Mouse (Mus musculus) liver, embryonic 14.5 days (tissue): ENCODE results near the gene Tnfrsf4. TPM values are rescaled to one million over a fixed set of nuclear protein-coding genes. Genes with fewer than 3 reads are reported as not detected.

Source experiments
- ATAC-seq: fragments of 200-750 bp; cut with Nextera tagmentation; 2 replicates; pipeline ENCODE4 v1.8.0; 2017; ENCODE audit warnings: moderate number of reproducible peaks, mild to moderate bottlenecking, moderate library complexity; ENCODE audit not compliant: insufficient read depth
- DNase-seq, 3 experiments: peaks; one replicate each; pipeline ENCODE4 v3.0.0-alpha.2; 2012 to 2013; ENCODE audit warnings: low read depth in 3 of 3, low spot score in 3 of 3
- H3K27ac ChIP-seq: fragments of 300-500 bp; sonication (generic); 2 replicates; pipeline ENCODE4 v1.5.1; 2014; ENCODE audit warnings: moderate library complexity, mild to moderate bottlenecking, control low read depth, inconsistent platforms
- H3K27me3 ChIP-seq: fragments of 300-500 bp; sonication (generic); 2 replicates; pipeline ENCODE4 v1.6.1; 2014; ENCODE audit warnings: mild to moderate bottlenecking, low read length, moderate library complexity; ENCODE audit not compliant: control insufficient read depth, insufficient read depth
- H3K36me3 ChIP-seq: fragments of 300-500 bp; sonication (generic); replicated peaks from 2 replicates; pipeline ENCODE4 v1.6.1; 2014; ENCODE audit warnings: low read depth; ENCODE audit not compliant: control insufficient read depth, insufficient read depth
- H3K4me1 ChIP-seq, 2 experiments: fragments of 200-500 bp in 1 of 2; fragments of 300-500 bp in 1 of 2; sonication (generic) in 1 of 2; replicated peaks; 2 replicates each; pipeline ENCODE4 v1.6.1; 2012 to 2014; ENCODE audit warnings: antibody characterized with exemption in 1 of 2, inconsistent platforms in 1 of 2, low read length in 1 of 2; ENCODE audit not compliant: control insufficient read depth in 2 of 2, insufficient read depth in 2 of 2
- H3K4me2 ChIP-seq: fragments of 300-500 bp; sonication (generic); 2 replicates; pipeline ENCODE4 v1.6.1; 2014; ENCODE audit warnings: low read depth, mild to moderate bottlenecking, control low read depth, moderate library complexity
- H3K4me3 ChIP-seq, 2 experiments: fragments of 200-500 bp in 1 of 2; fragments of 300-500 bp in 1 of 2; sonication (generic) in 1 of 2; 2 replicates each; pipeline ENCODE4 v1.5.1; 2012 to 2014; ENCODE audit warnings: low read depth in 2 of 2, low read length in 2 of 2, mild to moderate bottlenecking in 2 of 2, control low read depth in 1 of 2, inconsistent platforms in 1 of 2, moderate library complexity in 1 of 2; ENCODE audit not compliant: insufficient read depth in 1 of 2
- H3K9ac ChIP-seq: fragments of 300-500 bp; sonication (generic); replicated peaks from 2 replicates; pipeline ENCODE4 v1.6.1; 2014; ENCODE audit warnings: mild to moderate bottlenecking, control low read depth, moderate library complexity
- H3K9me3 ChIP-seq: fragments of 300-500 bp; sonication (generic); 2 replicates; pipeline ENCODE4 v1.6.1; 2016; ENCODE audit warnings: low read length, mixed read lengths; ENCODE audit not compliant: control insufficient read depth
- CTCF ChIP-seq: IDR thresholded peaks from 2 replicates; pipeline ENCODE4 v1.5.1; 2016; ENCODE audit warnings: antibody characterized with exemption, low read depth, control low read depth
- EP300 ChIP-seq: IDR thresholded peaks from 2 replicates; pipeline ENCODE4 v1.6.1; 2016; ENCODE audit warnings: antibody characterized with exemption, low read depth
- WGBS: fragments of 180-500 bp; shearing (Covaris S2); extraction: QIAGEN DNeasy Blood & Tissue Kit; methylation state at CpG from one replicate; pipeline ENCODE4 v1.1.7; 2014; ENCODE audit not compliant: insufficient replicate concordance; 5-methylcytosine and 5-hydroxymethylcytosine counted together
- polyA plus RNA-seq, 2 experiments: library from polyadenylated mRNA; depleted of rRNA in 1 of 2; stranded (reverse) in 1 of 2; unstranded in 1 of 2; fragments of >200 nt; fragmentation: Nextera tagmentation in 1 of 2; extraction: Ambion mirVana in 1 of 2; gene quantifications; 2 replicates each; pipeline versions ENCODE4 v1.2.1 to v1.2.3; 2012 to 2014

Tnfrsf4 gene
- polyA plus RNA-seq, 2 experiments = 0.13 to 1.0 TPM

DNA sequence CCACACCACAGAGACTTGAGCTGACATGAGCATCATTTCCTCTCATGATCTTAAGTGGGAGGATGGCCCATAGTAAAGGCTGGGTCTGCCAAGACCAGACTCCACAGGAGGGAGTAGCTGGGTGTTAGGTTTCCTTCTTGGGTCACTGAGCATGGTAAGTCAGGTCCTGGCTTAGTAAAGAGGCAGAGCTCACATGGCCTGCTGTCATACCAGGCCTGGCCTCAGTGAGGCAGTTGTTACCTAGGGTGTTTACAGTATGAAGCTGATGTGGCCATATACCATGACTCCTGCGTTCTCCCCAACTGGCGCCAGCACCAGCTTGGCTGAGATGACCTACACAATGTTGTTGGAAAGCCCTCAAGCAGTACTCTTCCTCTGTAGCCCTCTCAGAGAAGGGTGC, 40.4 kb upstream of the Tnfrsf4 start:
- Histone ChIP-seq H3K4me3 (no peak overlapping the region), H3K27ac (no peak overlapping the region), H3K4me1 (peaks cover 12 to 15% of the 10 kb centered on the region in 2 experiments), H3K4me2 (no peak overlapping the region), H3K36me3 (no peaks in the 10 kb centered on the region), H3K27me3 (no peaks in the 10 kb centered on the region), H3K9me3 (no peaks in the 10 kb centered on the region), H3K9ac (no peak overlapping the region)
- ATAC-seq (no peak), DNase-seq (no peak)
- TF ChIP-seq CTCF = no peak
- TF ChIP-seq EP300 = no peak
- WGBS = 60% methylated on average over 2 of the region's 2 CpGs

DNA sequence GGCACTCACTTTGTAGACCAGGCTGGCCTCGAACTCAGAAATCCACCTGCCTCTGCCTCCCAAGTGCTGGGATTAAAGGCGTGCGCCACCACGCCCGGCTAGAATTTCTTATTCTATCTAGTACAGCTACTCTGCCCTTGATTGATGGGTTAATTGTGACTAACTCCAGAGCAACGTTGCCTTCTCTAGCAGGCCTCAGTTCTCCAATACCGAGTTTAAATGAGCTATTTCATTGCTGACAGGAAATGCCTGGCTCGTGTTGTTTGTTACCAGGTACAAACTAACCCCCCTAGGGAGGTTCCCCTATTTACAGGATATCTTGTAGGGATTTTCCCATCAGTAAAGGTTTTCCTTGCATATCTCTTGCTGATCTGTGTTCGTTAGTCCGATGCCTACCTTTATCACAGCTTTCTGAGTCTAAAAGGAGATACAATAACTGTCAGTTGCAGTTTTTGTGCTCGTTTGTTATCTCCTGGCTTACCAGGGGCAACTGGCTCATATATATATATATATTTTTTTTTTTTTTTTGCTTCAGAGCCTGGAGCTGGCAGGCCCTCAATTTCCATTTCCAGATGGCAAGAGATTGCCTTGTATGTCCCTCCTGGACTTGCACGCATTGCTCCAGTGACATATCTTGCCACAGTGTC, 32.1 kb upstream of the Tnfrsf4 start:
- Histone ChIP-seq H3K4me3 (no peak overlapping the region), H3K9ac (no peak overlapping the region), H3K27ac (no peak overlapping the region), H3K9me3 (no peaks in the 10 kb centered on the region), H3K36me3 (no peaks in the 10 kb centered on the region), H3K4me2 (no peak overlapping the region), H3K4me1 (peaks cover 0 to 3% of the 10 kb centered on the region in 2 experiments; a peak in 2 of 4 replicates), H3K27me3 (no peaks in the 10 kb centered on the region)
- no peak for TF ChIP-seq CTCF
- peak; percentile 49; the same call in 1 of the 2 replicates for TF ChIP-seq EP300
- 39% methylated on average over 12 of the region's 12 CpGs for WGBS
- ATAC-seq = peak; percentile 31; the same call in 1 of the 2 replicates
- no peak for DNase-seq

DNA sequence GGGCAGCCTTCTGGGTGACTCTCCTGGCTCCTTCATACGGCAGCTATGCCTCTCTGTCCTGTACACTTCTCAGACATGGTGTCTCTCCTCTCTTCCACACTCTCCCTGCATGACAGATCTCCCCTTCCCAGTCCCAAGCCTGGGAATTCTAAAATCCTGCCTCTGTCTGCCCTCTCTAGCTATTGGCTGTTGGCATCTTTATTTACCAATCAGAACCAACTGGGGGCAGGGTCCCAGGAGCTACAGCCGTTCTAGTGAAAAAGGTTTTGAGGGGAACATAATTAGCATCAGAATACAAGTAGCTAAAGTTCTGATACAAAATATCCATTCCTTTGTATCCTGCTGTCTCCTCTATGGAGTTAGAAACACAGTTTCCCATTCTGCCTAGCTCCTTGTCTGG, 29.9 kb upstream of the Tnfrsf4 start:
- ATAC-seq (no peak), DNase-seq (no peak)
- 24% methylated on average over 2 of the region's 2 CpGs for WGBS
- TF ChIP-seq EP300 (no peak), CTCF (no peak)
- no peak overlapping the region for H3K27ac ChIP-seq
- no peaks in the 10 kb centered on the region for H3K27me3 ChIP-seq
- no peak overlapping the region for H3K9ac ChIP-seq
- no peaks in the 10 kb centered on the region for H3K36me3 ChIP-seq
- peaks cover 7 to 15% of the 10 kb centered on the region in 2 experiments for H3K4me1 ChIP-seq
- H3K9me3 ChIP-seq = no peaks in the 10 kb centered on the region
- no peak overlapping the region for H3K4me3 ChIP-seq
- no peak overlapping the region for H3K4me2 ChIP-seq

DNA sequence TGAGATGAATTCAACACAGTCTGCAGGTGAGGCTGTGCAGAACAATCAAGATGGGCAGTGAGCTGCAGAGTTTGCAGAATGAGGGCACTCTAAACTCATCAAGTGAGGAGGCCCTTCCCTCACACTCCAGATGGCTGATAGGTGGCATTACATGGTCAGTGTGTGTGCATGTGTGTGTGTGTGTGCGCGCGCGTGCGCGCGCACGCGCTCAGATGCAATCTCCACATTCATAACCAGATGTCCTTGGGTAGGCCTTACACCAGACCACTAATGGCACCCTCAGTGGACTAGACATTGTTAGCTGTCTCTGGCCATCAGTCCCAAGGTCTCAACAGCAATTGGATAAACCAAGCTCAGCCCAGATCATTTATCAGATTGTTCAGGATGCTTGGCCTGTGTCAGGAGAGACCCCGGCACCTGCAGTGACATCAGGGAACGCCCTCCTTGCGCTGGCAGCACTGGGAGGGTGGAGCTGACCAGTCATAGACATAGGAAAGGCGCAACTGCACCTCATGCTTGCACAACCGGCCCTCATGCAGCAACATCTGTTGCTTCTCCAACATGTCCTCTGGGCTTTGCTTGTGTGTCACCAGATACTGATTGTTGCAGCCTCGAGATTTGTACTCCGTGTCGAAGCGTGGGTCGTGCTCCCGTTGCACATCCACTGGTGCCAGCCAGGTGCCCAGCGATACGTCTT, 22.3 kb upstream of the Tnfrsf4 start:
- WGBS = 61% methylated on average over 22 of the region's 22 CpGs
- peaks cover 44 to 45% of the 10 kb centered on the region in 2 experiments for H3K4me1 ChIP-seq
- DNase-seq = no peak

DNA sequence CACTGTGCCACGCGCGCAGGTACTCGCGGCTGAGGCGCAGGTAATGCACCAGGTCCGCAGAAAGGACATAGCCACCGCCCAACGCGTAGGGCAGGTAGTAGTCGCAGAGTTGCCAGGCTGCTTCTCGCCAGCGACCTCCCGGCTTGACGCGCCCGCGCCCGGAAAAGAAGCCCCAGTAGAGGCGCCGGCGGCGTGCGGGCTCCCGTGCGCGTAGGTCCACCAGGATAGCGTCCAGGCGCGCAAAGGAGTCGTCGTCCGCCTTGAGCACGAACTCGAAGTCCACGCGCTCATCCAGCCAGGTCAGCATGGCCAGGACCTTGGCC, 21.8 kb upstream of the Tnfrsf4 start:
- Histone ChIP-seq H3K9me3 (no peaks in the 10 kb centered on the region), H3K4me1 (peaks cover 44 to 45% of the 10 kb centered on the region in 2 experiments), H3K9ac (peak overlapping the region; percentile 62), H3K27ac (peak overlapping the region; percentile 49), H3K4me3 (peak overlapping the region; percentile 75 to 85), H3K27me3 (no peaks in the 10 kb centered on the region), H3K4me2 (peak overlapping the region; percentile 98), H3K36me3 (no peaks in the 10 kb centered on the region; the same call in 1 of the 2 replicates)
- TF ChIP-seq CTCF (0 out of 2 replicates have a peak, but pooled peaks have one; percentile 19), EP300 (no peak)
- no peak for DNase-seq
- WGBS = 17% methylated on average over 37 of the region's 37 CpGs
- ATAC-seq = no peak

More for the DNA sequence above, 22.3 kb upstream of the Tnfrsf4 start:
- Histone ChIP-seq H3K4me2 (peak overlapping the region; percentile 98), H3K36me3 (no peaks in the 10 kb centered on the region; the same call in 1 of the 2 replicates), H3K9ac (peak overlapping the region; percentile 62), H3K27ac (peak overlapping the region; percentile 49), H3K9me3 (no peaks in the 10 kb centered on the region), H3K27me3 (no peaks in the 10 kb centered on the region), H3K4me3 (peak overlapping the region; percentile 75 to 85)
- no peak for TF ChIP-seq CTCF
- no peak for ATAC-seq
